Mouse (Mus musculus): Measurements from ENCODE around the gene Tbx4. TPM values are rescaled to one million over a fixed set of nuclear protein-coding genes. Genes with fewer than 3 reads are reported as not detected.
A peak's percentile ranks its signal among the peaks of the same experiment; 100 is the strongest.

The Tbx4 gene
- total RNA-seq, 2 experiments from 2014 or later = 0.19 TPM; not detected in 1

DNA sequence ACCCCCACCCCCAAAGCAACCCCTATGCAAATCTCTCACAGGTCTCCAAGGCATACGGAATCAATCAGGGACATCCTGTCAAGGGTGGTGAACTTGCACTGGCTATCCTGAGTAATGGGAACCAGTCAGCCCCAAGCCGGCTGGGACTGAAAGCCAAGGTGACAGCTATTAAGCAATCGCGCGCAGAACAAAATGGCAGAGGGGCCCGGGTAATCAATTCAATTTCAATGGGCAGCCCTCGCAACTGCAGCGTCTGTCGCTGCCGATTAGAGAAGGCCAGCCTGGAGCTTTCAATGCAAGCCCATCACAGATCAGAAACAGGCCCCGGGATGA lies 31.7 kb downstream of the Tbx4 start:
- Histone ChIP-seq H3K4me3 (no peak overlapping the region), H3K27ac (no peak overlapping the region)
- DNase-seq (ENCODE audit: extremely low spot score in 1 of 2, low spot score in 2 of 2) = no peak
- intact Hi-C loops (cut with DNase I) = no loop called here
- TF ChIP-seq CTCF (IDR thresholded peaks at IDR 0.05) = no peak

DNA sequence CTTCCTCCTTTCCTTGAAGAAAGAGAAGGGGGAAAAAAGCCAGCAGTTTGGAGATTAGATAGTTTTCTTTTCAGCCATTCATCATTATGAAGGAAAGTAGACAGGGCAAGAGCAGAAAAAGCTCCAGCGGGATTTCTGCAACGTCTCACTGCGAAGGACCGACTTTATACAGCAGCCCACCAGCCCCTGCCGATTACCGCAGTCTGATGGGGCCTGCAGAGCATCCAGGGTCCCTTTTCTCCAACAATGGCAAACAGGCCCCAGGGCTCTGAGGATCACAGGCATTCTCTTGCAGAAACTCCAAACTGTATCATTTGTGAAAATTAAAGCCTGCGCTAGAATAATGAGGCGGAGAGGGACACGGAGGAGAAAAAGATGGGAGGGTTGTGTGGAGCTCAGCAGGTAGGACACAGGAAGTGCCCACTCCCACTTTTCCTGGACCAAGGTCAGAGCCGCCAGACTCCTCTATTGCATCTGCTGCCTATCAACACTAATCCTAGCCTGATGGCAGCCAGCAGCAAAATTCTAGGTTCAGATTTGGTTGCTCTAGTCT lies 32.2 kb downstream of the Tbx4 start:
- H3K4me3 ChIP-seq = no peak overlapping the region
- no peak for DNase-seq (ENCODE audit: extremely low spot score in 1 of 2, low spot score in 2 of 2)
- intact Hi-C loops (cut with DNase I) = no loop called here
- H3K27ac ChIP-seq = no peak overlapping the region
- TF ChIP-seq CTCF (IDR thresholded peaks at IDR 0.05) = no peak

DNA sequence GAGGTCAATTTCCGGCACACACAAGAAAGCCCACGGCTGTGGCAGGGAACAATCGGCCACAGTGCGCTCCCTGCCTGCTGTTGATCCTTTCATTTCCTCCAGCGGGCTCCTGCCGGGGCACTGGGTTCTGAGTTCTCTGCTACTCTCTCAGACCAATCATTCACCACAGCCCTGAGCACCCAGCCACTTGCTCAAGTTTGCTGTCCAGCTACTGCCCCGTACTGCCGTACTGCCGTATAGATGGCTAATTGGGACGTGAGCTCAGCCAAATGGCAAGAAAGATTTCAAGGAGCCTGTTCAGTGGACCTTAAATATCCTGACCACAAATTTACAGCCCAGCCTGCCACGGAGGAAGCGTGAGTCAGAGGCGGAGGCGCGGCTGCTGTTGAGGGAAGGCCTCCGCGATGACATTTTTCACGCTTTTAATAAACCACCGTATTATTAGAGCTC lies 39.1 kb downstream of the Tbx4 start:
- no peak for TF ChIP-seq CTCF (IDR thresholded peaks at IDR 0.05)
- intact Hi-C loops (cut with DNase I) = loop anchor here (5.0 kb wide), 1 partner anchor 38 kb away; the partner anchor contains the start of gene Tbx4

DNA sequence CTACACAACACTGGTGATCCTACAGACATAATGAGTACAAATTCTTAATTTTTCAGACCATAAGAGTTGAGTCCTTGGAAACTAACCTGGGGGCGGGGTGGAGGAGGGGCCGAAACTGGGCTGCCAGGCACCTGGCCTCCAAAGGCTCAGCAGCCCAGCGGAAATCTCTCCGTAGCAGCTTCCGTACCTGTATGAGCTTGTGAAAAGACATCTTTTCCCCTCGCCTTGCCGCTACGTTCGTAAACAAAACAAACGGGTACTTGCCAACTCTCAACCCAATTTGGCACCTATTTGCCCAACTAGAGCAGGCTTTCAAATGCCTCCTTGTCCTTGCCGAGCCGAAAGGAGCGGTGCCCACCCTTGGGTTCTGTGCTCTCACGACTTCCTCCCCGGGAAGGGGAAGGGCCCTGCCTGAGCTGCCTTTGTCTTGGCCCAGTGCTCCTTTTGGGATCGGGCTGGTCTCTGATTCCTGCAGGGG lies 40.1 kb downstream of the Tbx4 start:
- intact Hi-C loops (cut with DNase I) = loop anchor here (5.0 kb wide), 1 partner anchor 39 kb away; the partner anchor contains the start of gene Tbx4

More for the DNA sequence above, 39.1 kb downstream of the Tbx4 start:
- no peak overlapping the region for H3K27ac ChIP-seq
- DNase-seq (ENCODE audit: extremely low spot score in 1 of 2, low spot score in 2 of 2) = peak; percentile 15 to 19
- H3K4me3 ChIP-seq = peak overlapping the region; percentile 23

DNA sequence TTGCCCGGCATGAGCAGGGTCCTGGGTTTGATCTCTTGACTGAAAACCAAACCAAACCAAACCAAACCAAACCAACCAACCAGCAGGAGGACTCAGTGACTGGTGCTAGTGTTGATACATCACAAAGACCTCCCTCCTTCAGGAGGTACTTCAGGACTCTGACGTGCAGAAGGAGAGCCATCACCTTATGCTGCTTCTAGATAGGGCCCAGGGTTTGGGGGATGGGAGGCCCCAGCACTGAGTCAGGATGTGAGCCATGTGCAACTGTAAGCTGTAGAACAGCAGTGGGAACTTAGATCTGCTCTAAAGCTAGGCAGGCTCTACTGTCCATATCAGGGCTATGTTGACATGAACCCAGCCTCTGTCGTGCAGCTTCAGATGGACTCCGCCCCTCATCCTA lies 41.9 kb downstream of the Tbx4 start:
- intact Hi-C loops (cut with DNase I) = loop anchor here (5.0 kb wide), 1 partner anchor 41 kb away; the partner anchor contains the start of gene Tbx4
- no peak overlapping the region for H3K27ac ChIP-seq
- no peak for DNase-seq (ENCODE audit: extremely low spot score in 1 of 2, low spot score in 2 of 2)
- TF ChIP-seq CTCF (IDR thresholded peaks at IDR 0.05) = no peak
- no peak overlapping the region for H3K4me3 ChIP-seq

More for the DNA sequence above, 40.1 kb downstream of the Tbx4 start:
- no peak for TF ChIP-seq CTCF (IDR thresholded peaks at IDR 0.05)
- no peak overlapping the region for H3K27ac ChIP-seq
- no peak for DNase-seq (ENCODE audit: extremely low spot score in 1 of 2, low spot score in 2 of 2)
- no peak overlapping the region for H3K4me3 ChIP-seq

DNA sequence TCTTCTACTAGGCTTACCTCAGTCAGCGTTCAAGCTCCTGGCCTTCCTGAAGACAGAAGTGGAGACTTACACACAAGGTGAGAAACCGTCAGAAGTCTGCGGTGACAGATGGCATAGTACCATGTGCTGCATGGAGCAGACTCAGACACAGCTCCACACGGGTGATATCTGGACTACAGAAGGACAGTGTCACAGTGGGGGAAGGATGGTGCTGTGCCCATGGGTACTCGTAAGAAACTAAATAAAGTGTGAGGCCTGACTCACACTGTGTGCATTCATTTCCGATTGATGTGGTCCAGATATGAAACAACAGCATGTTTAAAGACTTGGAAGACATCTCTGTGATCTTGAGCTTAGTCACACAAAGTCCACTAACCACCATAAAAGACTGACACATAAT lies 43.4 kb downstream of the Tbx4 start:
- no peak for TF ChIP-seq CTCF (IDR thresholded peaks at IDR 0.05)
- no peak for DNase-seq (ENCODE audit: extremely low spot score in 1 of 2, low spot score in 2 of 2)
- no peak overlapping the region for H3K27ac ChIP-seq
- H3K4me3 ChIP-seq = no peak overlapping the region
- intact Hi-C loops (cut with DNase I) = loop anchor here (5.0 kb wide), 1 partner anchor 42 kb away; the partner anchor contains the start of gene Tbx4

DNA sequence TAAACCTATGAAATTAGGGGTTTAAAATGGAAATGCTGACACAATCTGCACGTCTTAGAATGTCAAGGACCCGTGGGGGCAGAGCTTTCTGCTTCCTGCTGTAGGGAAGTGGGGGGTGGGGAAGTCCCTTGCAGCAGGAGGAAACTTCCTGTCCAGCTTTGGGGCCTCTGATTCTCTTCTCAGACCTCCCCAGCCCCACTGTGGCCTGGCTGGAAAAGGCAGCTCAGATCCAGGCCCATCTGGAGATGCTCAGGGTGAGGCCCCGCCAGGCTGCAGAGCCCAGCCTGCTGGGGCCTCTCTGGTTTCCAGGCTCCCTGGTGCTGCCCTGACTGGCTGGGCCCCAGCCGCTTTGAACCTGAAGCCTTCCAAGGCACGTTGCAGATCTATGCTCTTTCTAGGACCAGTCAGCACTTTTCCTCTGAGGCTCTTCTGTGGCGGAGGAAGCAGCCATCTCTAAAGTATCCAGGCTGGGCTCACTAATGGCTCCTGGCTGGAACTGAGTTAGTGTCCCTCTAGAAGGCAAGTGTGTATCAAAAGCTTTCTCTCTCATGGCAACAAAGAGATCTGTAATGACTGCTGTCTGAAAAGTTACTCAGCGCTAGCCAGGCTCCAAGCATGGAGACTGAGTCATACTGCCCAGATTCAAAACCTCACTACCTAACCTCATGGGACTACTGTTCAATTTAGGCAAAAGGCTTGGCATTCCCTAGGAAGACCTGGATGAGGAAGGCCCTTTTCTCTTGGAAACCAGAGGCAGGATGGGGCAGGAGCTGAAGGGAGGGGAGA lies 55.8 kb downstream of the Tbx4 start:
- no peak overlapping the region for H3K27ac ChIP-seq
- no peak for TF ChIP-seq CTCF (IDR thresholded peaks at IDR 0.05)
- no peak for DNase-seq (ENCODE audit: extremely low spot score in 1 of 2, low spot score in 2 of 2)
- H3K4me3 ChIP-seq = no peak overlapping the region
- intact Hi-C loops (cut with DNase I) = no loop called here

DNA sequence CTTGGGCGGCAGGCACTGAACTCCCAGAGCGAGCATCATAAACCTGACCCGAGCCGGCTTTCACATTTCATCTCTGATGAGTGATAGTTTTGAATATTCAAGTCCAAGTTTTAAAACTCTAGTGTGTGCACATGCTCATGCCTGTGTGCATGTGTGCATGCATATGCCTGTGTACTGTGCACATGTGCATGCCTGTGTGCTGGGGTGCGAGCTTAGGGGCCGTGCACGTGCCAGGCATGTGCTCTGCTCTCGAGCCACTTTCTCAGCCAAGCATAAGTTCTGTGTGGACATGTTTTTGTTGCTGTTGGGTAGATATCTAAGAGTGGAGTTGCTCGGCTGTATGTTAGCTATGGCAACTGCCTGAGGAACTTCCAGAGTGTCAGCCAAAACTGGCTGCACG lies 62.5 kb downstream of the Tbx4 start:
- TF ChIP-seq CTCF (IDR thresholded peaks at IDR 0.05) = no peak
- DNase-seq (ENCODE audit: extremely low spot score in 1 of 2, low spot score in 2 of 2) = no peak
- Histone ChIP-seq H3K4me3 (no peak overlapping the region), H3K27ac (no peak overlapping the region)
- intact Hi-C loops (cut with DNase I) = no loop called here

DNA sequence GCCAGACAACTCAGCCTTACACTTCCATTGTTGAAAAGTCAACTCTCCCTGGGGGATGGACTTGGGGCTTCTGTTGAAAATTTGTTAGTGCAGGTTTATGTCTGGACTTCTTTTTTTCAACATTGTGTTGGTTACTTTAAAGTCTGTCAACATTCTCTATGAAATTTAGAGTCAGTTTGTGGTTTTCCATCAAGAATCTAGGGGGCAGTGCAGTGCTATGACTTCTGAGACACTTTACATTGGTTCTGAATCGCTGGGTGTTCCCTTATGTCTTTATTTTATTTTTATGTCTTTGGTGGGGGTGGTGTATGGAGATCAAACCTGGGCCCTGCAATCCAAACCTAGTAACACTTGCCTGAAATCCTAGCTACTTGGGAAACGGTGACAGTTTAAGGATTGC lies 63.5 kb downstream of the Tbx4 start:
- intact Hi-C loops (cut with DNase I) = no loop called here

DNA sequence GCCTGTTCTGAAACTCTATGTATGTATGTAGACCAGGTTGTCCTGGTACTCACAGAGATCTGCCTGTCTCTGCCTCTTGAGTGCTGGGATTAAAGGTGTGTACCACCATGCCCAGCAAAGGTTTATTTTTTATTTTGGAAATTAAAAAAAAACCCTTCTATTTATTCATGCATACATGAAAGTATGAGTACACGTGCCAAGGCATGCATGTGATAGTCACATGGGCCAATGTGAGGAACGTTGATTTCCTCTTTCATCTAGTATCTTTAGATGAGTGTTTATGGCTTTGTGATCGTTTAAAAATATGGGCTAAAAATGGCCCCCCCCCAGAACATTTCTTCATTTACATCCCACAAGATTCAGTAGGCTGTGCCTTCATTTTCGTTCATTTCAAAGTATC lies 66.3 kb downstream of the Tbx4 start:
- Histone ChIP-seq H3K27ac (no peak overlapping the region), H3K4me3 (no peak overlapping the region)
- DNase-seq (ENCODE audit: extremely low spot score in 1 of 2, low spot score in 2 of 2) = no peak
- intact Hi-C loops (cut with DNase I) = no loop called here
- TF ChIP-seq CTCF (IDR thresholded peaks at IDR 0.05) = no peak

More for the DNA sequence above, 63.5 kb downstream of the Tbx4 start:
- H3K4me3 ChIP-seq = no peak overlapping the region
- no peak for DNase-seq (ENCODE audit: extremely low spot score in 1 of 2, low spot score in 2 of 2)
- H3K27ac ChIP-seq = no peak overlapping the region
- no peak; the same call in 1 of the 2 replicates for TF ChIP-seq CTCF (IDR thresholded peaks at IDR 0.05)

DNA sequence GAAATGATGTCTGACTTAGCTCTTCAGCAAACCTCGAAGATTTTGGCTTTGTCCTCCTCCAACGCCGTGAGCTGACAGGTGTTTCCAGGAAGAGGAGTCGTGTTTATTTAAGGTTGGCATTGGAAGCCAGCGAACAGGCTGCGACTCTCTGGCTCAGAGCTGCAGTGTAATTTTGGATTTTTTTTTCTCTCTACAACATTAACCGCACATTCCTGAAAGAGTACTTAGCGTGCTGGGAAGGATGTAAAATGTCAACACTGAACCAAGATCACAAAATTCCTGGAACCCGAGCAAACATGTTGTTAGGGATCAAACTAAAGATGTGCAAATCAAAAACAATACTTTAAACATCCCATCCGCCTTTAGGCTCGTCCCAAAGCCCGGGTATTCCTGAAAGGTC lies 69.4 kb downstream of the Tbx4 start:
- H3K27ac ChIP-seq = no peak overlapping the region
- no peak for TF ChIP-seq CTCF (IDR thresholded peaks at IDR 0.05)
- no peak overlapping the region for H3K4me3 ChIP-seq
- intact Hi-C loops (cut with DNase I) = no loop called here
- no peak for DNase-seq (ENCODE audit: extremely low spot score in 1 of 2, low spot score in 2 of 2)

DNA sequence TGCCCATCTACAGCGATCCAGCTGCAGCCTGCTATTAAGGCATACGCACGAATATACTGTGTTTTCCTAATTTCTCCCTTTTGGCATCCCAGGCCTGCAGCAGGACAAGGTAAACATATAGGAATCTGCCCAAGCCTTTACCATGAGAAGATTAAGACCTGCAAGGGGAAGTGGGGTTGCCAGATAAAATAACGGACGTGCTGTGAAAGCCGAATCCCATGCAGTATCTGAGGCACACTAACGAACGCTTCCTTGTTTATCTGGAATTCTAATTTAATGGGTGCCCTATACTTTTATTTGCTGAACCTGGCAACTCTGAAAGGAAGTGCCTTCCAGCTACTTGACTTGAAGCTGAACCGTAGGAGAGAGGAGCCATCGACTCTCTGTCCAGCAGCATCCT lies 70.2 kb downstream of the Tbx4 start:
- no peak for DNase-seq (ENCODE audit: extremely low spot score in 1 of 2, low spot score in 2 of 2)
- Histone ChIP-seq H3K4me3 (no peak overlapping the region), H3K27ac (no peak overlapping the region)
- no peak for TF ChIP-seq CTCF (IDR thresholded peaks at IDR 0.05)
- intact Hi-C loops (cut with DNase I) = no loop called here

Data from left cerebral cortex, adult 2 months (tissue).